Mouse (Mus musculus) ES-Bruce4 (cell line): ENCODE data around the gene Ntm.

Experiments
- CTCF ChIP-seq: IDR thresholded peaks from one replicate; pipeline ENCODE4 v1.8.1; 2011; ENCODE audit warnings: low read depth, low read length
- EP300 ChIP-seq: IDR thresholded peaks from 2 replicates; pipeline ENCODE4 v1.6.1; 2011; ENCODE audit warnings: low read depth, low read length; ENCODE audit not compliant: insufficient read depth

DNA sequence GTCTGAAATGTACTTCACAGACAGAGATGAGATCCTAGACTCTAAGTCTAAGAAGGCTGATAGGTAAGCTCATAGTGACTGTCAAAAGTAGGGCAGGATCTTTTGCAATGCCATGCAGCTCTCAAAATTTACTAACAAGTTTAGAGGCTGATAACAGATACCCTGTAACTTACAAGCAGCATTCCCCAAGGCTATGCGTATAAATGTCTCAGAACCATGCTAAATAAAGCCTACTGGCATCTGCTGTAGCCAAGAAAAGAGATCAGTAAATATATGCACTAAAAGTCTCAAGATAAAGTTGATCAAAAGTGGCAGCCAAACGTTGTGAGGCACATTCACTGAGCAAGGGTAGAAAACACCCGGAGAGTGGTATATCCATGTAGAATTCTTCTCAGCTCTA, 666.2 kb downstream of the Ntm start:
- TF ChIP-seq CTCF (no peak), EP300 (no peak)
